Mouse (Mus musculus) 416B (cell line): ENCODE measurements at regions not wholly inside any gene's neighbourhood (a gene's known extent, or its start where the extent isn't known, plus 50 kb on each side); places are given as distances from the start of the nearest gene placed in this dataset.
"Not testable (repeated sequence)": the region's sequence is repeated elsewhere in the genome, so short reads cannot be mapped to it uniquely, and the experiment has no call there.

Experiments
- DNase-seq: peaks from one replicate; pipeline ENCODE4 v3.0.0; 2011; ENCODE audit warnings: low read depth

- no peak for DNase-seq
Observed at GRCm38 (mm10) chr10:46629876-46630275, 1052.2 kb downstream of the Hace1 start.

GRCm38 (mm10) chr10:46663041-46663440 lies 1085.4 kb downstream of the Hace1 start:
- no peak for DNase-seq

- not testable (repeated sequence) for DNase-seq
Observed at GRCm38 (mm10) chr10:46689823-46690372, 1112.3 kb downstream of the Hace1 start.

- no peak for DNase-seq
Observed at GRCm38 (mm10) chr10:46692661-46693060, 1115.0 kb downstream of the Hace1 start.

- peak; percentile 16 for DNase-seq
Observed at GRCm38 (mm10) chr10:46697363-46698246, 1120.0 kb downstream of the Hace1 start.

- no peak for DNase-seq
Observed at GRCm38 (mm10) chr10:46701221-46701620, 1123.6 kb downstream of the Hace1 start.

GRCm38 (mm10) chr10:46708022-46708421 lies 1130.4 kb downstream of the Hace1 start:
- DNase-seq = not testable (repeated sequence)

GRCm38 (mm10) chr10:46712690-46713089 lies 1135.1 kb downstream of the Hace1 start:
- DNase-seq = no peak

GRCm38 (mm10) chr10:46718349-46719087 lies 1140.9 kb downstream of the Hace1 start:
- no peak for DNase-seq

- no peak for DNase-seq
Observed at GRCm38 (mm10) chr10:46719088-46719469, 1141.5 kb downstream of the Hace1 start.

GRCm38 (mm10) chr10:46723666-46724065 lies 1146.0 kb downstream of the Hace1 start:
- DNase-seq = peak; percentile 77

GRCm38 (mm10) chr10:46730601-46731000 lies 1153.0 kb downstream of the Hace1 start:
- no peak for DNase-seq

GRCm38 (mm10) chr10:46733760-46734265 lies 1156.2 kb downstream of the Hace1 start:
- no peak for DNase-seq

- DNase-seq = no peak
Observed at GRCm38 (mm10) chr10:46741098-46741497, 1163.5 kb downstream of the Hace1 start.

- DNase-seq = no peak
Observed at GRCm38 (mm10) chr10:46742131-46742530, 1164.5 kb downstream of the Hace1 start.

- no peak for DNase-seq
Observed at GRCm38 (mm10) chr10:46760923-46761322, 1183.3 kb downstream of the Hace1 start.

- DNase-seq = no peak
Observed at GRCm38 (mm10) chr10:46778729-46779128, 1201.1 kb downstream of the Hace1 start.

- peak; percentile 52 for DNase-seq
Observed at GRCm38 (mm10) chr10:46785723-46786122, 1208.1 kb downstream of the Hace1 start.

- DNase-seq = no peak
Observed at GRCm38 (mm10) chr10:46814271-46814670, 1236.6 kb downstream of the Hace1 start.

GRCm38 (mm10) chr10:46819133-46819532 lies 1241.5 kb downstream of the Hace1 start:
- no peak for DNase-seq

GRCm38 (mm10) chr10:46819965-46820364 lies 1242.3 kb downstream of the Hace1 start:
- DNase-seq = no peak

- no peak for DNase-seq
Observed at GRCm38 (mm10) chr10:46823837-46824236, 1246.2 kb downstream of the Hace1 start.

- DNase-seq = no peak
Observed at GRCm38 (mm10) chr10:46826012-46826411, 1248.4 kb downstream of the Hace1 start.
